Mouse (Mus musculus) activated CD4-positive, CD25-positive, alpha-beta regulatory T cell, adult 4 months (primary cell): ENCODE measurements around the gene Ppp1r13l. TPM values are rescaled to one million over a fixed set of nuclear protein-coding genes. Genes with fewer than 3 reads are reported as not detected.

Source experiments
- ATAC-seq: one replicate; pipeline ENCODE4 v1.8.0; 2017
- polyA plus RNA-seq, 2 experiments: library from polyadenylated mRNA; unstranded; fragments of 100-300 nt; shearing (Covaris generic); gene quantifications; one replicate each; pipeline ENCODE4 v1.2.1; 2017

The Ppp1r13l gene
- polyA plus RNA-seq, 2 experiments from 2014 or later = 0.17 TPM; not detected in 1

DNA sequence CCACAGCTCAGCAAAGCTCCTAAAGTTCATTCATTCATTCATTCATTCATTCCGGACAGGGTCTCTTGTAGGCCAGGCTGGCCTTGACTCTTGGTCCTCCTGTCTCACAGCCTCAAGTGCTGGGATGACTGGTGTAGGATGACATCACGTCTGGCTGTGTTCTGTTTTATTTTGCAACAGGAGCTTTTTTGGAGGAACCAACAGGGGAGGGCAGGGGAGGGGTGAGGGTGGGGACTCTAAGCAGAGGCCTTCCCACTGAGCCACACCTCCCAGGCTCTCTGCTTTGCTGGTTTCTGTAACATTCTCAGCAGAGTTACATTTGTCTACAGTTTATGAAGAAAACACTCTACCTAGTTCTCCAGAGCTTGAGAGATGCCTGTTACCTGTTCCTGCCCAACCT is 21.5 kb upstream of the Ppp1r13l start:
- ATAC-seq = no peak

DNA sequence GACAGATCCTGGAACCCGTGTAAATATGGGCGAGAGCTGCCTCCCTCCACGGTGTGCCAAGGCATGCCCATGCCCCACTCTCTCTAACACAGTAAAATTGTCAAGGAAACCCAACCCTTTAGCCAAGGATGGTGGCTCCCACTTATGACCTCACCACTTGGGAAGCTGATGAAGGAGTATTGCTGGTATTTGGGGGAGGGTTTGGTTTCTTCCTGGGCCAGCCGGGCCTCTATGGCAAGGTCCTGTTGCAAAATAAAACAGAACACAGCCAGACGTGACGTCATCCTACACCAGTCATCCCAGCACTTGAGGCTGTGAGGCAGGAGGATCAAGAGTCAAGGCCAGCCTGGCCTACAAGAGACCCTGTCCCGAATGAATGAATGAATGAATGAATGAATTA is 21.0 kb upstream of the Ppp1r13l start:
- no peak for ATAC-seq

GRCm38 (mm10) chr7:19341250-19341649 is 18.3 kb upstream of the Ppp1r13l start:
- ATAC-seq = no peak

DNA sequence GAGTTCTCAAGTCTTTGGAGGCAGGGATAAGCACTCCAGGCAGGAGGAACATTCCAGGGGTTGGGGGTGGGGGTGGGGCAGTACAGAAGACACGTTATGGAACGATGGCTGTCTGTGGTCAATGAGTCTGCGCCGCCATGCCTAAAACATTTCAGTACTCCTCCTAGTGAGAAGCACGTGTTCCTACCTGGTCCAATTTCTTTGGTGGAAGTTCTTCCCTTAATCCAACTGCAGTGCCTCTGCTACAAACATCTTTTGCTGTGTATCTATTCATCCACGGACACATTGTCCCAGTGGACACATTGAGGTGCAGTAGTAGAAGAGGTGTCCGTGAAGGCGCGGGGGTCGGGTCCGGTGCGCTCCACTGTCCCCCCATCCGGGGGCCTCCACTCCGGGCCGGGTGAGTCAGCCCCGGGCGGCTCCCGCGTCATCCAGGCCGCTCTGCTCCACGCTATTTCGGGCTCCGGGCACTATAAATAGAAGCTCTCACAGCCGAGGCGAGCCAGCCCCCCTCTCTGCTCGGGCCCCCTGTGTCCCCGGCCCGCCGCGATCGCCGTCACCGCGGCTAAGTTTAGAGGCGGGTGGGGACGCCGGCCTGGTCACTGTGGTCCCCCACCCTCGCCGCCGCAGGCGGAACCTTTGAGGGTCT is 17.7 kb upstream of the Ppp1r13l start:
- no peak for ATAC-seq

DNA sequence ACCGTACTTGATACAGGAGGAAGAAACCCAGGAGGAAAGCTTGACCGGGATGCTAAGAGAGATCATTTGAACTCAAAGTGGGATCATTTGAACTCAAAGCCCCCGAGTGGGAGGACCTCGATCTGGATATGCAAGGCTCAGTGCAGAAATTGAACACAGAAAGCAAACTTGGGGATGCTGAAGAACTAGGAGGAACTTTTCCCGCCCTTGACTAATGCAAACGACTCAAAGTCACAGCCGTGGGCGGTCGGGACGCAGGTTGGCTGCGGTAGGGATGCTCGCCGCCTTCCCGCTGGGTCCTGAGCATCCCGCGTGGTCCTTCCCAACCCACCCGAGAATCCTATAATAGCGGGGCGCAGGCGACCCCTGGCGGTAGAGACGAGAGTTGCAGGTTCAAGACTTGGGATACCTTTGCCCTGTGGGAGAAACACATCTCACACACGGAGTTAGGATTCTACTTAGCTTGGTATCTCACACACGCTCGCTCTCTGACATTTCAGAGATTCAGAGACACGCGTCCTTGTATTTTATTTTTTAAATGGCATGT is 17.0 kb upstream of the Ppp1r13l start:
- no peak for ATAC-seq

DNA sequence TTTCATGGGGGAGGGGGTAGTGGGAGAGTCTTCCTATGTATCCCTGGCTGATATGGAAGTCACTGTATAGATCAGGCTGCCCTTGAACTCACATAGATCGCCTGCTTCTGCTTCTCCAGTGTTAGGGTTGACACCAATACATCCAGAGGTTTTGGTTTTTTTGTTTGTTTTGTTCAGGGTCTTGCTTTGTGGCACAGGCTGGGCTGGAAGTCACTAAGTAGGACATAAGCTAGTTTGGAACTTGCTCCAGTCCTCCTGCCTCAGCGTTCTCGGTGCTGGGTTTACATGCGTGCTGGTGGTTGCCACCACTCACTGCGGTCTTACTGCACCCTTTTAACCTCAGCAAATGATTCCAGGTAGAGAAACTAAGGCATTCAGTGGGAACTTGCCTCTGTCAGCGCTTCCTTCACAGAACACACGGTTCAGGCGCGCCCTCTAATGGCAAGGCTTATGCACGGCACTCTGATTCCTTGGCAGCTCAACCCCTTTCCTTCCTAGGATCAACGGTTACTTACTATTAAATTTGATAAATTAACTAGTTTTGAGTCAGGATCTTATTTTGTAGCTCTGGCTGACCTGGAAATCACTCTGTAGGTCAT is 16.2 kb upstream of the Ppp1r13l start:
- no peak for ATAC-seq

DNA sequence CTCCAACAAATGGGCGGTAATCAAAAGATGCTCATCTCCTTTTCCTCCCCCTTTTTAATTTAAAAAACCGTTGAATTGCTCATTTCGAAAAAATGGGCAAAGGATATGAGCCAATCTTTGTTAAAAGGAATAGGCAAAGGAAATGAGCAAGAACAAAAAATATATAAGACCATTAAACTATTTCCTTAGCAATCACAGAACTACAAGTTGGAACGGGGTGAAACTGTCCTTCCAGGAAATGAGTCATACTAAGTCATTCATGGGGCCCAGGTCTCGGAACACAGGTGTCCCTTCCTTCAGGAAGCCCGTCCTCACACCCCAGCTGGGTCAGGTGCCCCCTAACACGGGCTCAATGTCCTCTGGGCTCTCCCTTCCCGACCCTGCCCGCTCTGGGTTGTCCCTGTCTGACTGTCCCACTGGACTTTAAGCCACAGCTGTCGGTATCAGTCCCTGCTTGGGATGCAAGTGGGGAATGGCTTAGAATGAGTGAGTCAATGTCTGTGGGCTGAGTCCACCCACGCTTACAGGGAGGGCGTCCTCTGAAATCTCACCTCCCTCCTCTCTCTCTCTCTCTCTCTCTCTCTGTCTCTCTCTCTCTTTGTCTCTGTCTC is 15.2 kb upstream of the Ppp1r13l start, which contains the start of gene Ercc1:
Ercc1 (plus strand) TSS at position 542 of the 611 bp plus-strand sequence.
- peak; percentile 1 for ATAC-seq

DNA sequence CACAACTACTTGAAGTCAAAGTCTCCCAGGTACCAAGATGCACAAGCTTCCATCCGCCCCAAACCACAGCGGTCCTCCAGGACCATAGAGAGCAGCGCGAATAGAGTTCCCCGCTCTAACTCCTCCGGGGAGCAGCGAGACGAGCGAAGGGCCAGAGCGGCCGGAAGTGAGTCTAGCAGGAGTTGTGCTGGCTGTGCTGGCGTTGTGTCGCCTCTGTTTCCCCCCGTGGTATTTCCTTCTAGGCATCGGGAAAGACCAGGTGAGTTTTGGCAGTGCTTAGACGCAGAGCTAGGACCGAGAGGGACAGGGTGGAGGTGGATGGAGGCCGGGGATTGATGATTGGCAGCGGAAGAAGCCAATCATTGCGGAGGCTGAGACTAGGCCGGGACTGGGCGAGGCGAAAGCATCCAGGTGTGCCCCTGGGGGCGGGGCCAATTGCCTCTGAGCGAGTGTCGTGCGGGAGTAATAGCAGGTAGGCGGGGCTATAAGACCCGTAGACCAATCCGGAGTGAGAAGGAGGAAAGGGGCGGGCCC is 14.5 kb upstream of the Ppp1r13l start:
- peak; percentile 91 for ATAC-seq

GRCm38 (mm10) chr7:19349188-19349915 is 10.2 kb upstream of the Ppp1r13l start:
- no peak for ATAC-seq

DNA sequence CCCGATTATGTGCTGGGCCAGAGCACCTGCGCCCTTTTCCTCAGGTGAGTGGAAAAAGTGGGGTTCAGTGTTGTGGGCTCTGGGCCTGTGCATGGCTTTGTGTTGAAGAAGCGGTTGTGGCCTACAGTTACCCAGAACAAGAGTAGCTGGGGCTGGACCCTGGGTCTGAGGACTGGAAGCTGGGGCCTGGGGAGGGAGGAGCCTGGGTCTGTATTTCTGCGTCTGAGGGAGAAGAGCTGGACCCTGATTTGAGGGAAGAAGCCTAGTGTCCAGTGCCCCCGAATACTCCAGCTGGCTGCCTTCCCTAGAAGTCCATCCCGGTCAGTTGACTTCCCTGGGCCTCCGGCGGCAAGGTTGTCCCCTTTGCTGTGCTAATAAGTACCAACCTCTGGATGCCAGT is 9.3 kb upstream of the Ppp1r13l start:
- ATAC-seq = no peak

- ATAC-seq = no peak
Observed at GRCm38 (mm10) chr7:19354991-19355390, 4.6 kb upstream of the Ppp1r13l start.

- ATAC-seq = no peak
Observed at GRCm38 (mm10) chr7:19356311-19356710, 3.2 kb upstream of the Ppp1r13l start.

- no peak for ATAC-seq
Observed at GRCm38 (mm10) chr7:19357381-19358375, 1.9 kb upstream of the Ppp1r13l start.

DNA sequence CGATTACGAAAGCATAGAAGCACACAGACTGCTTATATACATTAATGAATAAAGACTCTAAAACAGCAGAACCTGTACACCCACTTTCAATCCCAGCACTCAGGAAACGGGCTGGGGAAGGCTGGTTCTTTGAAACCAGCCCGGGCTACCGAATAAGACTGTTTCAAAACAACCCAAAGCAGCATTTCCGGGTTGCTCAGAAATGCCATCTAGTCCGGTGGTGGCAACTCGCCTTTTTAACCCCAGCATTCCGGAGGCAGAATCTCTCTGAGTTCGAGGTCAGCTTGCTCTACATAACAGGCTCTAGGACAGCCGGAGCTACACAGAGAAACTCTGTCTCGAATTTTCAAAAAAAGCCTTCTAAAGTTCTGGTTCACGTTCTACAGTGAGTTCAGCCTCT is 915 bp upstream of the Ppp1r13l start:
- ATAC-seq = no peak

- peak; percentile 34 for ATAC-seq
Observed at GRCm38 (mm10) chr7:19359892-19360641, 518 bp downstream of the Ppp1r13l start.

GRCm38 (mm10) chr7:19360944-19361343 is 1.4 kb downstream of the Ppp1r13l start:
- no peak for ATAC-seq

DNA sequence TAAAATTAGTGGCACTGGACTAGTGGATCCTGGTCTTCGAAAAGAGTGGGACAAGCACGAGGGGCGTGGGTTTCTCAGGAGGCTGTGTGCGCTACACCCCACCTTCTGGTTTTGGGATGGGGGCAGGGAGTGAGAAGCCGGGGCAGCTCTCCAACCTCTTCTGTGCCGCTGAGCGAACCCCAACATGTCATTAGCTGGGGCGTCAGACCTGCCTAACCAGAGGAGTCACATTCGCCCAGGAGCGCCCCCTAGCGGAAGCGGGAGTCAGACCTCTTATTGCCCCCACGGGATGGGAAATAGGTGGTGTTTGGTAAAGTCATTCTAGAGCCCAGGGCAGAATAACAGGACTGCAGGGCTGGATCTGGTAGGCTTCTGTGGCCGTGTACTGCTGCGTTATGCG is 2.2 kb downstream of the Ppp1r13l start:
- ATAC-seq = peak; percentile 36

- ATAC-seq = no peak
Observed at GRCm38 (mm10) chr7:19362276-19362675, 2.7 kb downstream of the Ppp1r13l start.

DNA sequence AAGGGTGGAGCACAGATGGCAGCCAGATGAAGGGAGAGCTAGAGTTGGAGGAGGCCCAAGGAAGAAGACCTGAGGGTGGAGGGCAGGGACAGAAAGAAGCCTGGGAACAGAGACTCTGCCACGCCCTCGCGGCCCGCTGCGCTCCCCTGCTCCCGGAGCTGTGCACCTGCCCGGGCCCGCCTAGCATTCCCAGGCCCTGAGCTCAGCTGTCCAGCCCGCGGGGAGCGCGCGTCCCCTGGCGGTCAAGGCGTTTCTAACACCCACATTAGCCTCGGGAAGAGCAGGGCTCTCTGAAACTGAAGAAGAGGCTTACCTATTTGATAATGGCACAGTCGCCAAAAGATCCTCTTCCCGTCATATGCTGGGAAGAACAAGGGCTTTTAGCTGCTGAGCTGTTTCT is 4.3 kb downstream of the Ppp1r13l start:
- ATAC-seq = no peak

DNA sequence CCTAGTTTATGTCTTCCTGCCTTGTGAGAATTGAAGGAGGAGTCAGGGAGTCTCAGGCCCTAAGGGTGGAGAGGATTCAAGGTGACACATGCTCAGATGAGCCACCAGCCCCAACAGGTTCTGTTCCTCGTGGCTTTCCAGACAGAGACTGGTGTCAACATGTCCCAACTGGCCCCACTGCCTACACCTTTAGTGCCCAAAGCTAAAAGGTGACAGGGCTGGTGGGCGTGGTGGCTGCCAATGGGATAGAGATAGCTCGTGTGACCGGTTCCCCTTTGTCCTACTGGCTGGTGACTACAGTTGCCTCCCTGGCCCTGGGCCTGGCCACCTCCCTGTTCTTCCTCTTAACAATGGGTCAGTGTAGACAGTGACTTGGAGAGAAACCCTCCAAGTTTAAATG is 5.8 kb downstream of the Ppp1r13l start:
- no peak for ATAC-seq

- no peak for ATAC-seq
Observed at GRCm38 (mm10) chr7:19368380-19368779, 8.8 kb downstream of the Ppp1r13l start.
